Mouse (Mus musculus) right cerebral cortex, postnatal 4 days (tissue): ENCODE data around the gene Nlrc3.
"Not testable (repeated sequence)": the region's sequence is repeated elsewhere in the genome, so short reads cannot be mapped to it uniquely, and the experiment has no call there.

Source experiments
- DNase-seq: peaks from one replicate; pipeline ENCODE4 v3.0.0-alpha.2; 2022

Gene Nlrc3

GRCm38 (mm10) chr16:3976251-3976671 is at the start of gene Nlrc3:
TSS of gene Nlrc3 (minus strand) at chr16:3976632.
- no peak for DNase-seq

GRCm38 (mm10) chr16:4022719-4023118 is 46.3 kb upstream of the Nlrc3 start:
- DNase-seq: no peak

- no peak for DNase-seq
These were observed 44.8 kb upstream of the Nlrc3 start for GRCm38 (mm10) chr16:4021241-4021640.

- DNase-seq: not testable (repeated sequence)
These were observed 41.0 kb upstream of the Nlrc3 start for GRCm38 (mm10) chr16:4017466-4017865.

- DNase-seq: not testable (repeated sequence)
These were observed 40.4 kb upstream of the Nlrc3 start for GRCm38 (mm10) chr16:4016786-4017185.

- DNase-seq: no peak
These were observed 37.7 kb upstream of the Nlrc3 start for GRCm38 (mm10) chr16:4014040-4014668.

- DNase-seq: no peak
These were observed 36.6 kb upstream of the Nlrc3 start for GRCm38 (mm10) chr16:4012882-4013570.

GRCm38 (mm10) chr16:4003489-4004398 is 27.3 kb upstream of the Nlrc3 start, which contains the start of gene Slx4:
TSS of gene Slx4 (minus strand) at chr16:4003770.
- peak; percentile 94 for DNase-seq

GRCm38 (mm10) chr16:3988410-3988809 is 12.0 kb upstream of the Nlrc3 start:
- DNase-seq: no peak

- no peak for DNase-seq
These were observed 6.8 kb upstream of the Nlrc3 start for GRCm38 (mm10) chr16:3983146-3983700.

GRCm38 (mm10) chr16:3982173-3982572 is 5.7 kb upstream of the Nlrc3 start:
- DNase-seq: no peak

GRCm38 (mm10) chr16:3976712-3977111 is 280 bp upstream of the Nlrc3 start:
- no peak for DNase-seq

GRCm38 (mm10) chr16:3975658-3976057 is 774 bp downstream of the Nlrc3 start:
- no peak for DNase-seq

- not testable (repeated sequence) for DNase-seq
These were observed 2.0 kb downstream of the Nlrc3 start for GRCm38 (mm10) chr16:3974456-3974855.

GRCm38 (mm10) chr16:3965534-3965933 is 10.9 kb downstream of the Nlrc3 start:
- no peak for DNase-seq

- DNase-seq: no peak
These were observed 11.4 kb downstream of the Nlrc3 start for GRCm38 (mm10) chr16:3964990-3965389.

- DNase-seq: no peak
These were observed 17.2 kb downstream of the Nlrc3 start for GRCm38 (mm10) chr16:3959261-3959660.

- no peak for DNase-seq
These were observed 20.1 kb downstream of the Nlrc3 start for GRCm38 (mm10) chr16:3956369-3956768.

- no peak for DNase-seq
These were observed 25.3 kb downstream of the Nlrc3 start for GRCm38 (mm10) chr16:3951141-3951540.

- DNase-seq: no peak
These were observed 41.7 kb downstream of the Nlrc3 start for GRCm38 (mm10) chr16:3934701-3935100.

GRCm38 (mm10) chr16:3934091-3934490 is 42.3 kb downstream of the Nlrc3 start:
- DNase-seq: no peak

GRCm38 (mm10) chr16:3933536-3933935 is 42.9 kb downstream of the Nlrc3 start:
- DNase-seq: no peak

GRCm38 (mm10) chr16:3929151-3929550 is 47.3 kb downstream of the Nlrc3 start:
- no peak for DNase-seq
